8 mouse cellular contexts compared by ENCODE assay signal in the genomic region with DNA sequence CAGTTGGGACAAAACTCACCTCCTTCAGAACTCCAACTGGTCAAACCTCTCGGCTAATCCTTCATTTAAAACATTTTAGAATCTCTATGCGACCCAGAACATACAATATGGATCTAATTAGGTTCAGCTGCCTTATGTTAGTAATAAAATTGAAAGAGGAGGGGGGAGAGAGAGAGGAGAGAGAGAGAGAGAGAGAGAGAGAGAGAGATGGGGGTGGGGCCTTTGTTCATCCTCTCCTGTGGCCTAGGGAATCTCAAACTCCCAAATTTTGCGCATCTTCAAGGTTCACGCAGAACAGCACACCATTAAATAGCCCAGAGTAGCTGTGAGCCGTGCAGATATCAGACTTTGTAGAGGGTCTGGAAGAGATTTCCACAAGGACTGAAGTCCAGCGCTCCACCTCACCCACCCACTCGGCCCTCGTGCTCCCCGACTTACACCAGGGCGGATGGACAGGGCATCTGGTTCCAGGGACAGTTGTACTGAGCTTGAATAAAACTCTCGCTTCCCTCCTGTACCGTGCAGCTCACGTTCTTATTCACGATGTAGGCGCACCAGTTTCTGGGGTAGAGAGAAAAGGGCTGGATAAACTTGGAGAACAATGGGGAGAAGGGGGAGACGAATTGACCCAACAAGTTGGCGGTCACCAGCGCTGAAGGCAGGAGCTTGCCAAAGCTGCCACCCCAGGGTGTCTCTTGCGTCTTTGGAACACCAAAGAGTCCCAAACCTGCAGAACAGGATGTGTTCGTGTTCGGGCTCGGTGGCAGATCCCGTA. TPM values are rescaled to one million over a fixed set of nuclear protein-coding genes. Genes with fewer than 3 reads are reported as not detected.
DNase-seq lines count a peak whose midpoint lies in the region; ATAC-seq and TF ChIP-seq lines count a peak whose summit lies in the region.

No protein-coding gene starts in this region.

- peak overlapping the region; percentile 68 for H3K9ac ChIP-seq in forebrain, embryonic 11.5 days (ENCODE audit: low read length)
- H3K9ac ChIP-seq in intestine, postnatal 0 days (ENCODE audit: low read depth, low read length) = no peak overlapping the region

- H3K9me3 ChIP-seq in heart, embryonic 10.5 days = no peaks in the 10 kb centered on the region
- no peaks in the 10 kb centered on the region for H3K9me3 ChIP-seq in G1E (replicated peaks)
- H3K9me3 ChIP-seq in forebrain, embryonic 11.5 days (ENCODE audit: control insufficient read depth, low read length) = no peaks in the 10 kb centered on the region
- no peaks in the 10 kb centered on the region for H3K9me3 ChIP-seq in intestine, postnatal 0 days (ENCODE audit: control insufficient read depth)

- intact Hi-C loops in left cerebral cortex, postnatal 36 days (cut with DNase I) = no loop called here

- WGBS in heart, embryonic 10.5 days = 8% methylated on average over 23 of the region's 23 CpGs
- WGBS in forebrain, embryonic 11.5 days = 5% methylated on average over 23 of the region's 23 CpGs
- WGBS in intestine, postnatal 0 days = 10% methylated on average over 23 of the region's 23 CpGs

- H3K4me2 ChIP-seq in forebrain, embryonic 11.5 days (ENCODE audit: low read depth, low read length, severe bottlenecking) = peak overlapping the region; percentile 100
- peak overlapping the region; percentile 94 for H3K4me2 ChIP-seq in intestine, postnatal 0 days (replicated peaks; ENCODE audit: low read depth)
- H3K4me2 ChIP-seq in myocyte (ENCODE audit: low read depth) = peak overlapping the region; percentile 79

- H3K79me2 ChIP-seq in myocyte (ENCODE audit: control insufficient read depth, insufficient read depth) = no peaks in the 10 kb centered on the region

- 0 out of 2 replicates have a peak, but pooled peaks cover 5% of the 10 kb centered on the region for H3K36me3 ChIP-seq in heart, embryonic 10.5 days
- peaks cover 44% of the 10 kb centered on the region for H3K36me3 ChIP-seq in G1E (replicated peaks)
- H3K36me3 ChIP-seq in forebrain, embryonic 11.5 days (ENCODE audit: control insufficient read depth, insufficient read depth, low read length) = no peaks in the 10 kb centered on the region
- H3K36me3 ChIP-seq in intestine, postnatal 0 days (ENCODE audit: control insufficient read depth, insufficient read depth) = no peaks in the 10 kb centered on the region
- no peaks in the 10 kb centered on the region for H3K36me3 ChIP-seq in myocyte (ENCODE audit: control insufficient read depth, insufficient read depth)

- peak overlapping the region; percentile 88 for H3K27ac ChIP-seq in heart, embryonic 10.5 days
- no peak overlapping the region for H3K27ac ChIP-seq in forebrain, embryonic 11.5 days (ENCODE audit: low read depth, low read length)
- H3K27ac ChIP-seq in intestine, postnatal 0 days (ENCODE audit: low read depth, low read length) = no peak overlapping the region

- H3ac ChIP-seq in myocyte (ENCODE audit: control insufficient read depth, insufficient read length) = no peak overlapping the region

- H3K4me1 ChIP-seq in heart, embryonic 10.5 days = peaks cover 46% of the 10 kb centered on the region
- peaks cover 46% of the 10 kb centered on the region for H3K4me1 ChIP-seq in G1E (ENCODE audit: insufficient read depth, low read depth, low read length)
- peaks cover 6% of the 10 kb centered on the region; the same call in 1 of the 2 replicates for H3K4me1 ChIP-seq in forebrain, embryonic 11.5 days (replicated peaks; ENCODE audit: control insufficient read depth, insufficient read depth, low read length)
- H3K4me1 ChIP-seq in intestine, postnatal 0 days (replicated peaks; ENCODE audit: control insufficient read depth, insufficient read depth, low read length) = no peaks in the 10 kb centered on the region; the same call in 1 of the 2 replicates

- H3K4me3 ChIP-seq in heart, embryonic 10.5 days = peak overlapping the region; percentile 72
- peak overlapping the region; percentile 75 for H3K4me3 ChIP-seq in G1E (ENCODE audit: low read depth, low read length)
- H3K4me3 ChIP-seq in forebrain, embryonic 11.5 days (ENCODE audit: low read depth, low read length) = peak overlapping the region; percentile 62
- peak overlapping the region; percentile 50 for H3K4me3 ChIP-seq in intestine, postnatal 0 days (ENCODE audit: low read depth, low read length)
- H3K4me3 ChIP-seq in myocyte = peak overlapping the region; percentile 19

- TF ChIP-seq CTCF in G1E (IDR thresholded peaks at IDR 0.05; ENCODE audit: low read depth, low read length) = no peak
- TF ChIP-seq CTCF in intestine, postnatal 0 days (IDR thresholded peaks at IDR 0.05; ENCODE audit: low read depth) = no peak

- ATAC-seq in G1E (ENCODE audit: extremely low read depth, insufficient number of reproducible peaks, low FRiP score, poor library complexity, severe bottlenecking) = no peak
- ATAC-seq in forebrain, embryonic 11.5 days (replicated peaks; ENCODE audit: low FRiP score) = peak; percentile 26; the same call in 1 of the 2 replicates
- ATAC-seq in intestine, postnatal 0 days = no peak

- peak; percentile 75 for DNase-seq in heart, embryonic 10.5 days (ENCODE audit: low spot score)
- DNase-seq in heart, adult 11 months = no peak
- DNase-seq in G1E (ENCODE audit: low spot score) = no peak
- DNase-seq in forebrain, embryonic 11.5 days (ENCODE audit: low spot score) = peak; percentile 60
- DNase-seq in cerebellum, postnatal 36 days = no peak
- DNase-seq in left cerebral cortex, postnatal 36 days (ENCODE audit: low spot score in 2 of 2) = no peak

- H3K27me3 ChIP-seq in heart, embryonic 10.5 days (ENCODE audit: insufficient read depth, poor library complexity, severe bottlenecking) = no peaks in the 10 kb centered on the region
- H3K27me3 ChIP-seq in G1E (ENCODE audit: insufficient read depth, low read length) (peaks cover 20% of the 10 kb centered on the region; the same call in 1 of the 2 replicates), myocyte (ENCODE audit: control insufficient read depth, insufficient read depth, insufficient read length) (no peaks in the 10 kb centered on the region)
- H3K27me3 ChIP-seq in forebrain, embryonic 11.5 days (ENCODE audit: control insufficient read depth, insufficient read depth, low read length) = no peaks in the 10 kb centered on the region
- H3K27me3 ChIP-seq in intestine, postnatal 0 days (replicated peaks; ENCODE audit: control insufficient read depth, insufficient read depth, low read length) = peaks cover 30% of the 10 kb centered on the region

- no peak for TF ChIP-seq POLR2A in myocyte (IDR thresholded peaks at IDR 0.05; ENCODE audit: insufficient read length, low read depth)

TF ChIP-seq in myocyte, 11 proteins besides CTCF, POLR2A, EP300 and RAD21:
- no peak for TF ChIP-seq POLR2AphosphoS2 (IDR thresholded peaks at IDR 0.05; ENCODE audit: insufficient read length, low read depth)
- TF ChIP-seq TCF12 (IDR thresholded peaks at IDR 0.05; ENCODE audit: insufficient read depth, poor library complexity, severe bottlenecking) = no peak
- TF ChIP-seq TCF3 (IDR thresholded peaks at IDR 0.05; ENCODE audit: insufficient read length, low read depth) = no peak
- no peak for TF ChIP-seq MYOG (IDR thresholded peaks at IDR 0.05; ENCODE audit: control insufficient read depth in 1 of 3, insufficient read depth in 1 of 3, insufficient read length in 2 of 3, low read depth in 2 of 3)
TF ChIP-seq in myocyte: peak in this region for 0.

RNA-seq across cellular contexts. Expression of a gene that starts 1.9 kb away (rescaled TPM):
- polyA plus RNA-seq in heart, embryonic 10.5 days (2016; fragmentation: Nextera tagmentation; extraction: Ambion mirVana) = 66.9 and 119 TPM in 2 replicates
- total RNA-seq in G1E (2014; fragmentation: Nextera tagmentation) = 80.3 and 81.3 TPM in 2 replicates
- total RNA-seq in G1E (2017) = 137 and 170 TPM in 2 replicates
- 106 and 131 TPM in 2 replicates for polyA plus RNA-seq in G1E (2012)
- polyA plus RNA-seq in forebrain, embryonic 11.5 days (2014; fragmentation: Nextera tagmentation; extraction: Ambion mirVana) = 10.3 and 11.7 TPM in 2 replicates
- 0.82 and 1.7 TPM in 2 replicates for polyA plus RNA-seq in intestine, postnatal 0 days (2015; fragmentation: Nextera tagmentation; extraction: Ambion mirVana)
- 3.2 TPM for polyA plus RNA-seq in myocyte (2012; fragmentation: generic; extraction: Trizol)
- 1 to 10 TPM; 1.7 to 3.2 TPM for total RNA-seq in left cerebral cortex, postnatal 36 days (2021)

Comparison
In these comparisons a context has a peak if more than half of its experiments do, and no peak if none do; other contexts are left out.
1. DNase-seq: peak in heart, embryonic 10.5 days (single experiment) and forebrain, embryonic 11.5 days (single experiment); none in heart, adult 11 months (single experiment), G1E (single experiment), cerebellum, postnatal 36 days (0 of 2) and left cerebral cortex, postnatal 36 days (0 of 2).
2. H3K4me3 ChIP-seq: peak in every context shown above with its lines; median percentile 75 in G1E; 72 in heart, embryonic 10.5 days; 62 in forebrain, embryonic 11.5 days; 50 in intestine, postnatal 0 days; 19 in myocyte.
3. Peak in every context shown above with its lines, with median percentiles within 50 percentile points of each other: H3K4me2 ChIP-seq.